Mouse (Mus musculus) adrenal gland, postnatal 0 days (tissue): ENCODE results near the gene Muc4. TPM values are rescaled to one million over a fixed set of nuclear protein-coding genes. Genes with fewer than 3 reads are reported as not detected.

ENCODE experiments used
- polyA plus RNA-seq: library from polyadenylated mRNA; unstranded; fragments of >200 nt; fragmentation: Nextera tagmentation; extraction: Ambion mirVana; gene quantifications from 2 replicates; pipeline ENCODE4 v1.2.1, GENCODE M21; 2015

Gene Muc4
- 0.17 TPM in 1 of 2 replicates, not detected in the other for polyA plus RNA-seq

GRCm38 (mm10) chr16:32735586-32735985 is at the start of gene Muc4:
Gene Muc4, plus strand, starts transcription at chr16:32735886.

GRCm38 (mm10) chr16:32797426-32797689 is 61.7 kb downstream of the Muc4 start, which contains the start of gene Muc20:
Gene Muc20, minus strand, starts transcription at chr16:32797435.

GRCm38 (mm10) chr16:32810321-32810720 is 74.6 kb downstream of the Muc4 start, which contains the start of gene Smbd1:
Gene Smbd1, minus strand, starts transcription at chr16:32810477.

Other genes with a start within 250 kb of the Muc4 start
- gene Slc51a, start 248.0 kb upstream of the Muc4 start, polyA plus RNA-seq: 1.3 and 1.7 TPM in 2 replicates
- gene Zdhhc19, start 239.6 kb upstream of the Muc4 start, polyA plus RNA-seq: not detected in 2 replicates
- gene Tfrc, start 127.0 kb upstream of the Muc4 start, polyA plus RNA-seq: 10.1 and 17.2 TPM in 2 replicates
- 6.7 and 7.7 TPM in 2 replicates for gene Tnk2, start 92.0 kb upstream of the Muc4 start, polyA plus RNA-seq
- gene Muc20, start 61.5 kb downstream of the Muc4 start, polyA plus RNA-seq: 0.08 and 0.58 TPM in 2 replicates
- not detected in 2 replicates for gene Smbd1, start 74.6 kb downstream of the Muc4 start, polyA plus RNA-seq
- gene Fyttd1, start 141.6 kb downstream of the Muc4 start, polyA plus RNA-seq: 72.0 and 94.7 TPM in 2 replicates
- gene Rubcn, start 141.9 kb downstream of the Muc4 start, polyA plus RNA-seq: 9.4 and 12.3 TPM in 2 replicates
- 11.2 and 11.7 TPM in 2 replicates for gene Lrch3, start 178.2 kb downstream of the Muc4 start, polyA plus RNA-seq